Mouse (Mus musculus): ENCODE measurements at regions not wholly inside any gene's neighbourhood (a gene's known extent, or its start where the extent isn't known, plus 50 kb on each side); places are given as distances from the start of the nearest gene placed in this dataset.
"Not testable (repeated sequence)": the region's sequence is repeated elsewhere in the genome, so short reads cannot be mapped to it uniquely, and the experiment has no call there.

DNA sequence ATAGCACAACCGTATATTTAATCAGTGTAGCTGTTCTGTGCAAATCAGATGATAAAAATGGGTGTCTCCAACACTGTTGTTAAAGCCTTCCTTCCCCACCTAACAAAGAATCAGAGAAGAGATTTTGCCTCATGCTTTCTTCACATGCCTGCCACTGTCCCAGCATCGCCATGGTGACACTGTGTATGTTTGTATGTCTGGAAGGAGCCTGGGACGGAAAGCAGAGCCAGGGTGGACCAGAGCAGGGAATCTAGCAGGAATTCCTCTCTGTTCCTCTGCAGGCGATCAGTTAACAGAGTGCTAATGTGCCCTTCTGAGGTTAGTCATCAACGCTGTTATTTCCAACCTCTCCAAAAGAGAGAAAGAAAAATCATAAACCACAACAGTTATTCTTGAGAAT lies 222.4 kb downstream of the Adamts15 start:
- no peak for DNase-seq (ENCODE audit: low spot score in 2 of 2)

DNA sequence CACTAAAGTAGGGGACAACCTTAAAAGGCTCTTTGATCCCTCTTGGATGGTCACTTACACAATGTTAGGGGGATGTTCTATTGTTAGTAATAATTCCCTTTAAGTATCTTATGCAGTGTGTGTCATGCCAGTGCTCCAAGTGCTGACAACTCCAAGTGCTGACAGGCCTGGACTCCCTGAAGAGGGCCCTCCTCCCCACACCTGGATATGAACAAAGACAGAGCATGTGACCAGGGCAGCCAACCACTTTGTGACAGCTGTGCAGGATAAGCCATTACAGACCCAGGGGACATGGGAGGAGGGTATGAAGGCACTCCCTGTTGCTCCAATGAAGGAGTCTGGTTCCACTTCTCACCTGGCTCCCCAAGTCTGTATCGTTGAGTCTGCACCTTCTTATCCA lies 224.7 kb downstream of the Adamts15 start:
- no peak for DNase-seq (ENCODE audit: low spot score in 2 of 2)

DNA sequence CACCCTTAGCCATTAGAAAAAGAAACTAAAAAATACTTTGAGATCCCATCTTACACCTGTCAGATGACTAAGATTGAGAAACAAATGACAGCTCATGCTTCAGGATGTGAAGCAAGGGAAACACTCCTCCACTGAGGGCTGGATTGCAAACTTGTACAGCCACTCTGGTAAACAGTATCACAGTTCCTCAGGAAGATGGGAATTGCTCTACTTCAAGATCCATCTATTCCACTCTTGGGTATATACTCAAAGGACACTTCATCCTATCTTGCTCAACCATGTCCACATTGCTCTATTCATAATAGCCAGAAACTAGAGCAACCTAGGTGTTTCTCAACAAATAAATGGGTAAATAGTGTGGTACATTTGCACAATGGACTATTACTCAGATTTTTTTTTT lies 241.2 kb downstream of the Snx19 start:
- no peak for DNase-seq (ENCODE audit: low spot score in 2 of 2)

DNA sequence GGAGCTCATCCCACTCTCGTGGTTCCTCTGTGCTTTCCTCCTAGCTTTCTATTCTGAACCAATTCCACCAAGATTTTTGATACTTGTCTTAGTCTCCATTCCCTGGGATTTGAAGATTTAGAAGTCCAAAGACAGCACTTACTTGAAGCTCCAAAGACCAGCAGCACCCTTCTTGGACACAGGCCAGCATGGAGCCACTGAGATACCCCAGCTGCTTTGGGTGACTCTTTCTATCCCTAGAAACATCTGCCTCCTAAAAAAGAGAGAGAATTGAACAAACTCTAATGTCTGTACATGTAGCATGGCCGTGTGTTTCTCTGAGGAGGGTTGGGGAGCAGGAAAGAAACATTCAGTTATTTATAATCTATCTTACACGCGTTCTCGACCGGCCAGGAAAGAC lies 235.5 kb downstream of the Snx19 start:
- no peak for DNase-seq (ENCODE audit: low spot score in 2 of 2)

- no peak for DNase-seq (ENCODE audit: low spot score in 2 of 2)
Measured at GRCm38 (mm10) chr9:30653961-30654360, 227.1 kb downstream of the Snx19 start.

DNA sequence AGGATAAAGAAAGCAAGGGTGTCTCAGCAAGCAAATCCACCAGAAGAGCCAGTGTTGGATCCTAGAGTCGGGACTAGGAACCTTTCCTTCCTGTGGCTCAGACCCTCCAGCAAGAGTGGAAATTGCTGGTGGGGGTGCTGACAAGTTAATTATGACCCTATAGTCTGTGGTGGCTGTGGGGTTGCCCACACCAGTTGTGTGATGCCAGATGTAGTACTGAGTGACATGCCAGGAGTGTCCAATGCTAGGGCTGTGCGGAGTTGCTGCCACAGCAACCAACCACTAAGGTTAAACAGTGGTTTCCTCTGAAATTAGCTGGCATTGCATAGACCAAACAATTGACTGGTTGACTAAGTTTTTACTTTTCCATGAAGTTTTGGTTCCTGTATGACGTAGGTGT lies 226.3 kb downstream of the Snx19 start:
- DNase-seq (ENCODE audit: low spot score in 2 of 2): no peak

DNA sequence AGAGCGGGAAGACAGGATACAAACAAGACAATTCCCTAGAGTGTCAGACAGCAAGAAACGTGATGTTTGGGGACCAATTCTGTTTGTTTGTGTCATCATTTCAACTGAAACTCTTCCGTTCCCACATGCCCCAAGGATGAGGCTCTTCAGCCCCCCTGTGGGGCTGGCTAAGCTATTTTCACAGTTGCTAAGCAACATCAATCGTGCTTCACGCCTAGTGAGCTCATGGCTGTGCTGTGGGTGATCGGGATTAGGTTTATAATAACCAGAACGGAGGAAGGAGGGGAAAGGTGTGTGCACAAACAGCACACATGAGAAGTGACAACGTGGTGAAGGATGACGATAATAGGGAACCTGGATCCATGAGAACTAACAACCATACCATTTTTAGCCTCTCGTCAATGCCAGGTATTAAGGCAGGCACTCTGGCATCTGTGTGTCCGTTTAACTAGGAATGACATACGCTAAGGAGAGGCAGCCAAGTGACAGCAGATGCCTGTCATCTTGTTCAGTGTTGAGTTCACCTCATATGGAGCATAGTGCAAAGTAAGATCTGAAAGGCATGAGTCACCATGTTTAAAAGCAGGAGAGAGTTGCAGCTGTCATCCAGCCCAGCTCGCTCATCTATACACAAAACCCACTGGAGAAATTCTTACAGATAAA lies 222.6 kb downstream of the Snx19 start:
- no peak for DNase-seq (ENCODE audit: low spot score in 2 of 2)

DNA sequence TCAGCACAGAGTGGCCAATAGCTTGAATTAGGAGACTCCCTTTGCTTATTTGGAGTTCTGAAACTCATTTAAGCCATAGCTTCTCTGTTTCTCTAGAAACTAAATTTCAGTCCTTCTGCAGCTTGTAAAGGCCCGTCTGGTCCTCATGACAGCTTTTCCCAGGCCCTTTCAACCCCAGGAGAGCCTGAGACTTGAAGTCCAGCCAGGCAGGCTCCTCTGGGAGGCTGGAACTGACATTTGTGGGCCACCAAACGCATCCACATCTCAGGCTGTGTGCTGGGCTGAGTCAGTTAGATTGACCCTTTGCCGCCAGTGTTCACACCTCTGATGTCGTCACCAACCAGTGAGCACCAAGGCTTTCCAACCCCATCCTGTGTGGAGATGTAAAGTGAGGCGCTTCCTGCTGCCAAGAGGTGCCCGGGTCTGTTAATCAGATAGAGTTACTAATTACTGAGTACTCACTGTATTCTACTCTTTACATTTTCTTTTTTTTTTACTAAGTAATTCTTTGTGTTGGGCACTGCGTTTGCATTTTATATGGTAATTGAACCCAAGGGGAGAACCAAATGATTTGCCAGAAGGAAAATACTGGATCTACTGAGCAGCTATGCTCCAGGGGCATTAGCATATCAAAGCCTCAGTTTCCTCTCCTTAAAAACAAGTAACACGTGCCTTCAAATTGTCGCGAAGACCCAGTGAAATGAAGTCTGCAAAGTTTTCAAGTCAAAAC lies 207.0 kb downstream of the Snx19 start:
- DNase-seq (ENCODE audit: low spot score in 2 of 2): no peak

DNA sequence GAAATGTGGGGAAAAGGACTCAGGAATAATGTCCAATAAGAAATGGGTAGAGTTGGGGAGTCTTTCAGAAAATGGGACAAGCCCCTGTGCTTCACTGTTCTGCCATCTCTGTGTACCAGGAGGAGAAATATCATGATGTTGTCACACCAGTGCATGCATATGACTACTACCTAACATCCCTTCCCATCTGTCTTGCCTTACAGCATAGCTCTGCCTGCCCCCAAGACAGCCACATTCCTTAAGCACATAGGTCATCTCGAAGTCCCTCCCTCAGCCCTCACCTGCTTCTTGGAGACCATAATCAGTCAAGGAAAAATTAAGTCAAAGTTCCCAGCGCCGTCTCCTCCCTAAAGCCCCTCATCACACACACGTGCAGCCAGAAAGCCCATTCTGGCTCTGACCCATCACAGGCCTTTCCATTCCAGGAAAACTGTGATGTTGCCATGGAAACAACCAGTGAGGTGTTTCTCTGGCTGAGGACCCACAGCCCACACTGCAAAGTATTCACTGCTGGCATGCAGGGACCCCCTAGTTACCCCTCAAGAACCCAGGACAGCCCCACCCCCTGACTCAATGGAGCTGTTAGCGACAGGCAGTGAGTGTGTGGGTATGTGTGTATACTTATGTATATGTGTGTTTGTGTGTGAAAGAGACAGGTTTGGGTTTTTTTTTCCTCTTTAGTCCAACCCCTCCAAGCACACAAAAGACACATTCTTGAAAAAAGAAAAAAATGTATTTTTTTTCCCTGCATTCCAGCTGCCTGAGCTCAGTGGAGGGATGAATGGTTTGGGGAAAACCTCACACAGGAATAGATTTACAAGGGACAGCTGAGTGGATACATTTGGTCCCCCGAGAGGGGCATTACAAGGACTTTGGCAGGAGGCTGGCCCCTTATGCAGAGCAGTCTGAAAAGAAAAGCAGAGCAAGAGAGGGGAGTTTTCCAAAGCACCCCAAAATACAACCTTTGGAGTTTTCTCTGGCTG lies 205.5 kb downstream of the Snx19 start:
- DNase-seq (ENCODE audit: low spot score in 2 of 2): no peak

- DNase-seq (ENCODE audit: low spot score in 2 of 2): no peak
Measured at GRCm38 (mm10) chr9:30625635-30626034, 198.7 kb downstream of the Snx19 start.

DNA sequence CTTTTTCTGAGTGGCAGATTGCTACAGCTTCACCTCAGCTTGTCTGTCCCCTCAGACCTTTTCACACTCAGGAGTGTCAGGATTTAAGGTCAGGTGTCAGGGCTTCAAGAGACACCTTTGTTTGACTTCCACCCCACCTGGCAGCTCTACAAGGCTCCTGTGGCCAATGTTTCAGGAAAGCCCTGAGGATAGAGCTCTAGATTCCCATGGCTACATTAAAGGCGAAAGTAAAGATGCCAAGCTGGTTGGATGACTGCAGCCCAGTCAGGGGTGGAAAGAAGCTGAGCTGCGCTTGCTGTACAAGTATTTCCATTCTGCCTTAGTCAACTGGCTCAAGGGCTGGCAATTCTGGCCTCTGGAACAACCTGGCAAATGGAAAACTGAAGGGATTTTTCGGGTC lies 198.2 kb downstream of the Snx19 start:
- DNase-seq (ENCODE audit: low spot score in 2 of 2): no peak

- DNase-seq (ENCODE audit: low spot score in 2 of 2): no peak
Measured at GRCm38 (mm10) chr9:30624481-30624880, 197.6 kb downstream of the Snx19 start.

GRCm38 (mm10) chr9:30619325-30619724 lies 192.4 kb downstream of the Snx19 start:
- DNase-seq (ENCODE audit: low spot score in 2 of 2): no peak

DNA sequence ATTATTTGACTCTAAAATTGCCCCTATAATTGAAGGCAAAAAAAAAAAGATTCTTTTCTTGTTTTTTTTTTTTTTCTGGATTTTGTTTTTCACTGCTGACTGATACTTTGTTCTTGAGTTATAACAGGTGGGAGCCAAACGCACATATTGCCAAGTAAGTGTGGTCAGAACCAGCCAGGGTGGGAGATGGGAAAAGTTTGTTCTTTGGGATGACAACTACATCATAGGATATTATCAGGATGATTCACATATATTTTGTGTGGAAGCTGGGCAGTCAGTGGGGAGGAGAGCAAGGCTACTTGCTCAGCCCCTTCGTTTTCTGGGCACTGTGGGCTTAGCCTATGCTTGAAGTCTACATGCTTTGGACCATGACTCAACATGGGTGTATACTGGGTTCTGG lies 191.3 kb downstream of the Snx19 start:
- DNase-seq (ENCODE audit: low spot score in 2 of 2): no peak

DNA sequence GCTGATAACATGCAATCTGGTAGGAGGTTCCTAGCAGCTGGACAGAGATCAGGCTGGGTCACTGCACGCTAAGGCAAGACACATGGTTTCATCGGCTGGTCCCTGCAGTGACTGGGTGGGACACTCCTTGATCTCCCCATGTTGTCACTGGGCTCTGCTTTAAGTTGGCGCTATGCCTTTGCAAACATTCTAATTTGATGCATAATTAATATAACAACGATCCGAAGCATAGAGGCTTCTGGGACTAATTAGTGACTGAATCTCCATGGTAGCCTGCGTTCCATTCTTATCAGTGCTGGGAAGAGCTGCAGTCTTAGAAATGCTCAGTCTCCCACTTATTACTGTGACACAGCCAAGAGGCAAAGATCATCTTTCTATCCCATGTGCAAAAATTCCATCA lies 186.8 kb downstream of the Snx19 start:
- DNase-seq (ENCODE audit: low spot score in 2 of 2): no peak

DNA sequence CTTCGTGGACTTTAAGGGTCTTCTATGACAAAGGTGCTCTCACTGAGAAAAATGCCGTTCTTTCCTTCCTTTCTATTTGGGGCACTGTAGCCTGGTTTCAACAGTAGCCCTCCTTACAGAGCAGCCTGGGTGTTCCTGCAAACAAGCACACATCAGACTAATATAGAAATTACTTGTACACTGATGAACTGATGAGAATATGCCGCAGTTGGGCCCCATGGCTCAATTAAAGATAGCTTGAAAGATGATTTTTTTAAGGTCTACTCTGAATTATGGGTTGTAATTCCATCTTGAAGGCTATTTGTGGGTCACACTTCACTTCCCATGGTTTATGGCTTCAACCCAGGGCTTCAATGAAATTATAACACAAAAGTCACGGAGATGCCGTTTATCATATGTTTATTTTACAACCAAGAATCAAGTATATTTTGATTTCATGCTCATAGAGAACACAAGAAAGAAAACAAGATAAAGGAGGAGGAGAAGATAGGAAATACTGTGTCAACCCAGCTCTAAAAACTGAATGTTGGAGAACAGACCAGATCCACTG lies 186.2 kb downstream of the Snx19 start:
- no peak for DNase-seq (ENCODE audit: low spot score in 2 of 2)

- DNase-seq (ENCODE audit: low spot score in 2 of 2): no peak
Measured at GRCm38 (mm10) chr9:30610328-30610727, 183.4 kb downstream of the Snx19 start.

DNA sequence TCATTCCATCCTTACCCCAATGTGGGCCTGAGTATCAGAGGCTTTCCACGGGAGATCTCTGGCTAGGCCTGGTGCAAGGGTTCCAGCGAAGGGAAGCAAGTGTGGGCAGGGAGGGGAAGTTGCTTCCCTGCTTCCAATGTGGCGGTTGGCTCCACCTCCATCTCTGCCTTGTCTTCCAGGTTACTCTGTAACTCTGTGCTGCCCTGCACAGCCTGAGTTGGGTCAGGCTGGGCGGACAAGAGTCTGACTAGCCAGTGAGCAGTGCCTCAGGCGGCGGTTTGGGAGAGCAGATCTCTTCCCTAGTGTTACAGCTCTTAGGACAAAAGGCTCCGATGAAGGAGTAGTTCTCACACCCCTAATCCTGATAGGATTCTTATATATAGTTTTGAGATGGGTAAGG lies 172.8 kb downstream of the Snx19 start:
- no peak for DNase-seq (ENCODE audit: low spot score in 2 of 2)

DNA sequence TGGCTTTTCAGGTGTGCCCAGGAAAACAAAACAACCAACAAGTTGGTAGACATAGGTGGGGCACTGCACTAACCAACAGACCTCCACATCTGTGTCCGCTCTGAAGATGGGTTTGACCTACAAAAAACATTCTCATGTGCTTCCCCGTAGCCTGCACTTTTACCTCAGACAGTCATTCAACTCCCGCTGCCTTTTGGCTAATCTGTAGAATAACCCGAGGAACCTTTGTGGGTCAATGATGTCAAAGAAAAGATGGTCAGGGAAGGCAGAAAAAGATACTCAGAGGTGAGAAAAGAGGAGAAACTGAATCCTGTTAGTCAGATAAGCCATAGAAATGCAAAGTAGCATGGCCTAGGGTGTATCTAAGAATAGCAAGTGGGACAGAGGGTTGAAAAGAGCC lies 170.8 kb downstream of the Snx19 start:
- DNase-seq (ENCODE audit: low spot score in 2 of 2): no peak

DNA sequence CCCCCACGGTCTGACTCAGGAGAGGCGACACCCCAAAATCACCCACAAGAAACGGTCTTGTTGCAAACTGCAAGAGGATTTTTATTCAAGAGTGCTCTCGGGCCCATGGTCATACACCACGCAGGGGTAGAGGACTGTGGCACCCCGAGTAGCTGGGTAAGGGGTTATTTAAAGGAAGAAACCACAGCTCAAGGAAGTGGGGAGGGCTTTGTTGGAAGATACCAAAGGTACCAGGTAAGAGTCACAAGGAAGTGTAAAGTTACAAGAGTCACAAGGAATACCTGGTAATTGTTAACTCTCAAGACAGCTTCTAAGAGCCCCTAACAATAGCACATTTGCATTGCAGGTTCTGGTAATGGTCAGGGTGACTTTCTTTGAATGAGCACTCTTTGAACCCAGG lies 170.2 kb downstream of the Snx19 start:
- DNase-seq (ENCODE audit: low spot score in 2 of 2): not testable (repeated sequence)

DNA sequence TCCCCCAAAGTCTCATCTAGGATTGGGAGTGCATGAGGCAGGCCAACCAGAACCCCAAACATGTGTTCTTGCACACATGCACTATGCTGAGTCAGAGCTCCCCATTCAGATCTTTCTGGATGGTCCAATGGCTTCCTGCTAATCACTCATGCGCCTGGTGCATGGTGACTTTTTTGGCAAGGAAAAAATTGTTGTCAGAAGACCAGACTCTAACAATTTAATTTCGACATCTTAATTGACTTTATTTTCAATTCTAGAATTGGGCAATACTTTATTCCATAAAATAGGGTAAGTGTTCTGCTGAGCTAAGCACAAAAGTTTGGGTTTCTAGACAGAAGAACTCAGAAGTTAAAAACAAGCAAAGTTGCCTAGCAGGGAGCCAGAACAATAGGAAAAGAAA lies 165.7 kb downstream of the Snx19 start:
- no peak for DNase-seq (ENCODE audit: low spot score in 2 of 2)

DNA sequence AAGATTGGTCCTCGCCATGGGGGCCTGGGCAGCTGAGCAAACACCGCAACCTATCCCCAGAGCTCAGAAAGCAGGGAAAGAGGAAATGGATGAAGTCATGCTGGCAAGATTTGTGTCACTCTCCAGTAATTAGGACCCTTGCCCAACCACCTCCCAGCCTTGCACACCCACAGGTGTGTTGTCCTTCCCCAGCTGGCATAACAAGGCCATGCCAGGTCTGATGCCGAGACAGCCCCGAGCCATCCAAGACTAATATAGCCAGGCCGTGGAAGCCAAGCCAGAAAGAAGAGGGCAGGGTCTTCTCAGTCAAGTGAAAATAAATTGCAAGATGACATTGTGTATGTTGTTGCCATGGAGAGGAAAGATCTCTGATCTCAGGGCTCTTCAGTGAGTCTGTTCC lies 164.3 kb downstream of the Snx19 start:
- DNase-seq (ENCODE audit: low spot score in 2 of 2): no peak

All from adrenal gland, adult 18-20 months (tissue).